Mouse (Mus musculus): ENCODE measurements at regions not wholly inside any gene's neighbourhood (a gene's known extent, or its start where the extent isn't known, plus 50 kb on each side); places are given as distances from the start of the nearest gene placed in this dataset.

- ATAC-seq (replicated peaks; ENCODE audit: insufficient number of reproducible peaks, low FRiP score, low TSS enrichment, low read depth) (no peak), DNase-seq (ENCODE audit: low spot score) (no peak)
- Histone ChIP-seq H3K4me3 (ENCODE audit: low read depth, low read length) (no peak overlapping the region), H3K27me3 (ENCODE audit: control insufficient read depth, insufficient read depth, low read length) (no peaks in the 10 kb centered on the region), H3K9me3 (replicated peaks; ENCODE audit: control insufficient read depth, low read length) (no peaks in the 10 kb centered on the region), H3K27ac (replicated peaks; ENCODE audit: low read depth, low read length) (no peak overlapping the region), H3K36me3 (replicated peaks; ENCODE audit: control insufficient read depth, insufficient read depth, low read depth, low read length) (no peaks in the 10 kb centered on the region), H3K4me1 (ENCODE audit: control insufficient read depth, insufficient read depth, low read length) (no peaks in the 10 kb centered on the region), H3K9ac (replicated peaks; ENCODE audit: low read length) (no peak overlapping the region), H3K4me2 (ENCODE audit: low read depth, low read length) (no peak overlapping the region)
- WGBS: 79% methylated on average over 2 of the region's 2 CpGs
These were observed 591.9 kb upstream of the C030005K15Rik start for GRCm38 (mm10) chr10:98318416-98318815.

GRCm38 (mm10) chr10:98323846-98324245, 590.4 kb upstream of the Atp2b1 start:
- Histone ChIP-seq H3K27ac (replicated peaks; ENCODE audit: low read depth, low read length) (no peak overlapping the region), H3K27me3 (ENCODE audit: control insufficient read depth, insufficient read depth, low read length) (no peaks in the 10 kb centered on the region), H3K36me3 (replicated peaks; ENCODE audit: control insufficient read depth, insufficient read depth, low read depth, low read length) (no peaks in the 10 kb centered on the region), H3K4me3 (ENCODE audit: low read depth, low read length) (no peak overlapping the region), H3K4me1 (ENCODE audit: control insufficient read depth, insufficient read depth, low read length) (no peaks in the 10 kb centered on the region), H3K4me2 (ENCODE audit: low read depth, low read length) (no peak overlapping the region), H3K9me3 (replicated peaks; ENCODE audit: control insufficient read depth, low read length) (no peaks in the 10 kb centered on the region), H3K9ac (replicated peaks; ENCODE audit: low read length) (no peak overlapping the region)
- ATAC-seq (replicated peaks; ENCODE audit: insufficient number of reproducible peaks, low FRiP score, low TSS enrichment, low read depth) (no peak), DNase-seq (ENCODE audit: low spot score) (no peak)
- WGBS: 84% methylated on average over 5 of the region's 5 CpGs

GRCm38 (mm10) chr10:98324591-98324990, 589.6 kb upstream of the Atp2b1 start:
- H3K4me2 ChIP-seq (ENCODE audit: low read depth, low read length): no peak overlapping the region
- no peak overlapping the region for H3K4me3 ChIP-seq (ENCODE audit: low read depth, low read length)
- no peaks in the 10 kb centered on the region for H3K27me3 ChIP-seq (ENCODE audit: control insufficient read depth, insufficient read depth, low read length)
- no peak overlapping the region for H3K27ac ChIP-seq (replicated peaks; ENCODE audit: low read depth, low read length)
- DNase-seq (ENCODE audit: low spot score) (no peak), ATAC-seq (replicated peaks; ENCODE audit: insufficient number of reproducible peaks, low FRiP score, low TSS enrichment, low read depth) (no peak)
- no peaks in the 10 kb centered on the region for H3K9me3 ChIP-seq (replicated peaks; ENCODE audit: control insufficient read depth, low read length)
- H3K9ac ChIP-seq (replicated peaks; ENCODE audit: low read length): no peak overlapping the region
- H3K36me3 ChIP-seq (replicated peaks; ENCODE audit: control insufficient read depth, insufficient read depth, low read depth, low read length): no peaks in the 10 kb centered on the region
- no peaks in the 10 kb centered on the region for H3K4me1 ChIP-seq (ENCODE audit: control insufficient read depth, insufficient read depth, low read length)

DNA sequence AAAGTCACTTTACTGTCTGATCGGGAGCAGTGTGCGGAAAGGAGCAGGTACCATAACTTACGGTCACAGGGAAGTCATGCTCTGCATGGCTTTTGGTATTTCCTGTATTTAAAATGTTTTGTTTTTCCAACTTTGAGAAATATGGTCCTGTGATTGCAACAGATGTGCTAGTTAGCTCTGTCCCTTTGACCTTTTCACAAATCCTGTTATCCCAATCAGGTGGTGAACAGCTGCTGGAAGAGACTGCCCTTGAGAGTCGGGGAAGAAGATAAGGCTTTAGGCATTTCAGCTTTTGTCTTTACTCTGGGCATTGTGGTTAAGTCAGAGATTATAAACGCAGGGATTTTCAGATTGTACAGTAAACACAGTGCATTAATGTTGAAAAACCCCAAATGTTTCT, 588.5 kb upstream of the Atp2b1 start:
- no peak overlapping the region for H3K27ac ChIP-seq (replicated peaks; ENCODE audit: low read depth, low read length)
- DNase-seq (ENCODE audit: low spot score) (peak; percentile 38), ATAC-seq (replicated peaks; ENCODE audit: insufficient number of reproducible peaks, low FRiP score, low TSS enrichment, low read depth) (no peak; the same call in 1 of the 2 replicates)
- H3K9ac ChIP-seq (replicated peaks; ENCODE audit: low read length): no peak overlapping the region
- no peaks in the 10 kb centered on the region for H3K36me3 ChIP-seq (replicated peaks; ENCODE audit: control insufficient read depth, insufficient read depth, low read depth, low read length)
- H3K4me2 ChIP-seq (ENCODE audit: low read depth, low read length): no peak overlapping the region
- 43% methylated on average over 5 of the region's 5 CpGs for WGBS
- no peaks in the 10 kb centered on the region for H3K27me3 ChIP-seq (ENCODE audit: control insufficient read depth, insufficient read depth, low read length)
- no peaks in the 10 kb centered on the region for H3K4me1 ChIP-seq (ENCODE audit: control insufficient read depth, insufficient read depth, low read length)
- no peaks in the 10 kb centered on the region for H3K9me3 ChIP-seq (replicated peaks; ENCODE audit: control insufficient read depth, low read length)
- H3K4me3 ChIP-seq (ENCODE audit: low read depth, low read length): no peak overlapping the region

DNA sequence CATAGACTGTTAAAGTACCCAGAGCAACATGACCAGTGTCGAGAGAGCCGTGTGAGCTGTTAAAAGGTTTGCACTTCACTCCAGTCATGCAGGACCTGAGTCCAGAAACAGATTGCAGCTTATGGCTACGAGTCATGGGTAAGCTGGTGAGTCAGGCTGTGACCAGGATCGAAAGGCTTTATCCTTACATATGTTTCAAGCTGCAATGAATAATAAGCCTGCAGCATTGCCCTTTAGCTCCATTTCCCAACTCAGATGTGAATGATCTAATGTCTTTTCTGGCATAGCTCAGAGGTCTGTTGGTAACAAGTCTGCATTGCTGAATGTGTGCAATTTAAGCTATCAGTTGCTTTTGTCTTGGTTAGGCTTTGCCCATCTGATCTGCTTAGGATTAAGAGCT, 581.5 kb upstream of the Atp2b1 start:
- H3K27ac ChIP-seq (replicated peaks; ENCODE audit: low read depth, low read length): no peak overlapping the region
- no peaks in the 10 kb centered on the region for H3K9me3 ChIP-seq (replicated peaks; ENCODE audit: control insufficient read depth, low read length)
- H3K4me2 ChIP-seq (ENCODE audit: low read depth, low read length): no peak overlapping the region
- no peak for DNase-seq (ENCODE audit: low spot score)
- ATAC-seq (replicated peaks; ENCODE audit: insufficient number of reproducible peaks, low FRiP score, low TSS enrichment, low read depth): no peak
- no peaks in the 10 kb centered on the region for H3K36me3 ChIP-seq (replicated peaks; ENCODE audit: control insufficient read depth, insufficient read depth, low read depth, low read length)
- no peaks in the 10 kb centered on the region for H3K27me3 ChIP-seq (ENCODE audit: control insufficient read depth, insufficient read depth, low read length)
- H3K4me3 ChIP-seq (ENCODE audit: low read depth, low read length): no peak overlapping the region
- H3K4me1 ChIP-seq (ENCODE audit: control insufficient read depth, insufficient read depth, low read length): no peaks in the 10 kb centered on the region
- WGBS: 74% methylated on average over 4 of the region's 4 CpGs
- H3K9ac ChIP-seq (replicated peaks; ENCODE audit: low read length): no peak overlapping the region

- no peak for DNase-seq (ENCODE audit: low spot score)
- no peak for ATAC-seq (replicated peaks; ENCODE audit: insufficient number of reproducible peaks, low FRiP score, low TSS enrichment, low read depth)
- no peaks in the 10 kb centered on the region for H3K9me3 ChIP-seq (replicated peaks; ENCODE audit: control insufficient read depth, low read length)
- H3K4me2 ChIP-seq (ENCODE audit: low read depth, low read length): no peak overlapping the region
- no peaks in the 10 kb centered on the region for H3K4me1 ChIP-seq (ENCODE audit: control insufficient read depth, insufficient read depth, low read length)
- no peaks in the 10 kb centered on the region for H3K27me3 ChIP-seq (ENCODE audit: control insufficient read depth, insufficient read depth, low read length)
- no peak overlapping the region for H3K9ac ChIP-seq (replicated peaks; ENCODE audit: low read length)
- 75% methylated on average over 6 of the region's 6 CpGs for WGBS
- H3K27ac ChIP-seq (replicated peaks; ENCODE audit: low read depth, low read length): no peak overlapping the region
- H3K4me3 ChIP-seq (ENCODE audit: low read depth, low read length): no peak overlapping the region
- no peaks in the 10 kb centered on the region for H3K36me3 ChIP-seq (replicated peaks; ENCODE audit: control insufficient read depth, insufficient read depth, low read depth, low read length)
These were observed 580.7 kb upstream of the Atp2b1 start for GRCm38 (mm10) chr10:98333411-98334067.

DNA sequence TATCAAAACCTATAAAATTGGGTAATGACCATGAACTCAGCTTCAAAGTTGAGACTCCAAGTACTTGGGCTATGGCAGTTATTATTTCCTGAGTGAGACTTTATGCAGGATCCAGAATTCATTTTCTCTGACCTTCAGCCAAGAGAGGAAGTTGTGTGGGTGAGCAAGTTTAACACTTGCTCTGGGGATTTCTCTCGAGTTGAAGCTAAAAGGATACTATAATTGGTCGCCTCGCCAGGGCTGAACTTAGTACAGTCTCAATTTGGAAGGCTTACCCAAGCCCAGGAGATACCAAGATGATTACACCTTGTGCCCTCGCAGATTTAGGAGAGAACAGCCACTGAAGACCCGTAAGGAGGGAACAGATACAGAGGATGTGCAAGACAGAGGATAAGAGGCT, 570.4 kb upstream of the Atp2b1 start:
- H3K4me1 ChIP-seq (ENCODE audit: control insufficient read depth, insufficient read depth, low read length): no peaks in the 10 kb centered on the region
- ATAC-seq (replicated peaks; ENCODE audit: insufficient number of reproducible peaks, low FRiP score, low TSS enrichment, low read depth) (no peak), DNase-seq (ENCODE audit: low spot score) (no peak)
- H3K36me3 ChIP-seq (replicated peaks; ENCODE audit: control insufficient read depth, insufficient read depth, low read depth, low read length): no peaks in the 10 kb centered on the region
- no peak overlapping the region for H3K4me2 ChIP-seq (ENCODE audit: low read depth, low read length)
- H3K27ac ChIP-seq (replicated peaks; ENCODE audit: low read depth, low read length): no peak overlapping the region
- 76% methylated on average over 5 of the region's 5 CpGs for WGBS
- H3K27me3 ChIP-seq (ENCODE audit: control insufficient read depth, insufficient read depth, low read length): no peaks in the 10 kb centered on the region
- H3K9ac ChIP-seq (replicated peaks; ENCODE audit: low read length): no peak overlapping the region
- H3K9me3 ChIP-seq (replicated peaks; ENCODE audit: control insufficient read depth, low read length): no peaks in the 10 kb centered on the region
- no peak overlapping the region for H3K4me3 ChIP-seq (ENCODE audit: low read depth, low read length)

DNA sequence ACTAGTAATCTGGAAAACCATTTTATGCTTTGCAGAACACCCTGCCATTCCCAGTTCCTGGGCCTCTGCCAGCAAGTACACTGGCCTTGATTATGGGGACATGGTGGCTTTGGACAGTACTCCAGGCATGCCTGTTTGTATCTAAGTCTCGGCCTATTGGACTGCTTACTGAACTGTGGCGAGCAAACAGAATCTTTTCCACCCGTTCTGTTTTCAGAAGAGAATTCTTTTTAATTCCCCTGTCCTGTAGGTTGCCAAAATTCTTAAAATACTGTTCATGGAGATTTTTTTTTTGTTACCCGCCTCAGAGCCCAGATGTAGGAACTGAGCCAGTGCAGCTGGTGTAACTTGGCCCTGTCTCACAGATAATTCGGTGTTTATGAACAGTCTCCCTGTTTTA, 564.7 kb upstream of the Atp2b1 start:
- Histone ChIP-seq H3K9ac (replicated peaks; ENCODE audit: low read length) (no peak overlapping the region), H3K4me1 (ENCODE audit: control insufficient read depth, insufficient read depth, low read length) (no peaks in the 10 kb centered on the region), H3K36me3 (replicated peaks; ENCODE audit: control insufficient read depth, insufficient read depth, low read depth, low read length) (no peaks in the 10 kb centered on the region), H3K9me3 (replicated peaks; ENCODE audit: control insufficient read depth, low read length) (no peaks in the 10 kb centered on the region), H3K4me3 (ENCODE audit: low read depth, low read length) (no peak overlapping the region), H3K27ac (replicated peaks; ENCODE audit: low read depth, low read length) (no peak overlapping the region), H3K4me2 (ENCODE audit: low read depth, low read length) (no peak overlapping the region), H3K27me3 (ENCODE audit: control insufficient read depth, insufficient read depth, low read length) (no peaks in the 10 kb centered on the region)
- WGBS: 85% methylated on average over 5 of the region's 5 CpGs
- ATAC-seq (replicated peaks; ENCODE audit: insufficient number of reproducible peaks, low FRiP score, low TSS enrichment, low read depth) (no peak), DNase-seq (ENCODE audit: low spot score) (no peak)
